Mouse (Mus musculus) embryo, embryonic 10.5 days (tissue): ENCODE measurements around the gene Osbpl2.

ENCODE experiments used
- DNase-seq: peaks from one replicate; pipeline ENCODE4 v3.0.0-alpha.2; 2015; ENCODE audit warnings: low spot score

Osbpl2 gene

GRCm38 (mm10) chr2:180104659-180105377 is 14.3 kb upstream of the Osbpl2 start:
- DNase-seq = no peak

- DNase-seq = no peak
Observed at GRCm38 (mm10) chr2:180105441-180106190, 13.5 kb upstream of the Osbpl2 start.

- DNase-seq = peak; percentile 43
Observed at GRCm38 (mm10) chr2:180107081-180107480, 12.0 kb upstream of the Osbpl2 start.

- no peak for DNase-seq
Observed at GRCm38 (mm10) chr2:180108285-180108684, 10.8 kb upstream of the Osbpl2 start.

GRCm38 (mm10) chr2:180113909-180114890 is 4.9 kb upstream of the Osbpl2 start:
- no peak for DNase-seq

GRCm38 (mm10) chr2:180115279-180115678 is 3.8 kb upstream of the Osbpl2 start:
- DNase-seq = no peak

GRCm38 (mm10) chr2:180116081-180116493 is 3.0 kb upstream of the Osbpl2 start:
- DNase-seq = no peak

GRCm38 (mm10) chr2:180116741-180117484 is 2.2 kb upstream of the Osbpl2 start:
- DNase-seq = no peak

GRCm38 (mm10) chr2:180117485-180118194 is 1.5 kb upstream of the Osbpl2 start:
- DNase-seq = peak; percentile 86

GRCm38 (mm10) chr2:180119439-180120291 is 559 bp downstream of the Osbpl2 start:
- DNase-seq = peak; percentile 47

- no peak for DNase-seq
Observed at GRCm38 (mm10) chr2:180120292-180120761, 1.2 kb downstream of the Osbpl2 start.

- no peak for DNase-seq
Observed at GRCm38 (mm10) chr2:180124192-180124591, 5.1 kb downstream of the Osbpl2 start.

- DNase-seq = peak; percentile 19
Observed at GRCm38 (mm10) chr2:180126195-180126594, 7.1 kb downstream of the Osbpl2 start.

- DNase-seq = no peak
Observed at GRCm38 (mm10) chr2:180127675-180128074, 8.6 kb downstream of the Osbpl2 start.

- no peak for DNase-seq
Observed at GRCm38 (mm10) chr2:180133231-180133630, 14.1 kb downstream of the Osbpl2 start.

- no peak for DNase-seq
Observed at GRCm38 (mm10) chr2:180133911-180134310, 14.8 kb downstream of the Osbpl2 start.

GRCm38 (mm10) chr2:180135414-180135813 is 16.3 kb downstream of the Osbpl2 start:
- no peak for DNase-seq

GRCm38 (mm10) chr2:180146091-180146490 is 27.0 kb downstream of the Osbpl2 start:
- DNase-seq = no peak

- no peak for DNase-seq
Observed at GRCm38 (mm10) chr2:180147379-180147778, 28.3 kb downstream of the Osbpl2 start.

GRCm38 (mm10) chr2:180148551-180148950 is 29.4 kb downstream of the Osbpl2 start:
- DNase-seq = no peak
